Mouse (Mus musculus) myocyte (in vitro differentiated cells): ENCODE measurements at regions not wholly inside any gene's neighbourhood (a gene's known extent, or its start where the extent isn't known, plus 50 kb on each side); places are given as distances from the start of the nearest gene placed in this dataset.
A peak's percentile ranks its signal among the peaks of the same experiment; 100 is the strongest.

ENCODE experiments used
- H3K27me3 ChIP-seq: one replicate; pipeline ENCODE4 v1.6.1; 2011; ENCODE audit not compliant: control insufficient read depth, insufficient read depth, insufficient read length
- H3K36me3 ChIP-seq: one replicate; pipeline ENCODE4 v1.6.1; 2011; ENCODE audit not compliant: control insufficient read depth, insufficient read depth
- H3K4me2 ChIP-seq: one replicate; pipeline ENCODE4 v1.6.1; 2011; ENCODE audit warnings: low read depth, control low read depth
- H3K4me3 ChIP-seq: one replicate; pipeline ENCODE4 v1.5.1; 2011; ENCODE audit warnings: mild to moderate bottlenecking, control low read depth, moderate library complexity
- H3K79me2 ChIP-seq: one replicate; pipeline ENCODE4 v1.6.1; 2011; ENCODE audit not compliant: control insufficient read depth, insufficient read depth
- H3ac ChIP-seq: one replicate; pipeline ENCODE4 v1.6.1; 2011; ENCODE audit not compliant: control insufficient read depth, insufficient read length
- CEBPB ChIP-seq: IDR thresholded peaks from 2 replicates; pipeline ENCODE4 v1.6.1; 2011; ENCODE audit warnings: mild to moderate bottlenecking, moderate library complexity; ENCODE audit not compliant: poor library complexity, insufficient read depth, severe bottlenecking
- E2F4 ChIP-seq: IDR thresholded peaks from one replicate; pipeline ENCODE4 v1.6.1; 2011; ENCODE audit warnings: mild to moderate bottlenecking, control low read depth, moderate library complexity; ENCODE audit not compliant: insufficient read depth
- MAX ChIP-seq: IDR thresholded peaks from one replicate; pipeline ENCODE4 v1.6.1; 2011; ENCODE audit warnings: low read depth, mild to moderate bottlenecking, control low read depth
- MYOD1 ChIP-seq, 3 experiments: IDR thresholded peaks; one replicate each; pipeline ENCODE4 v1.6.1; 2011; ENCODE audit warnings: control low read depth in 2 of 3, low read depth in 2 of 3, mild to moderate bottlenecking in 2 of 3, moderate library complexity in 1 of 3; ENCODE audit not compliant: insufficient read length in 2 of 3, control insufficient read depth in 1 of 3
- MYOG ChIP-seq, 3 experiments: IDR thresholded peaks; one replicate each; pipeline ENCODE4 v1.6.1; 2011; ENCODE audit warnings: control low read depth in 2 of 3, low read depth in 2 of 3, mild to moderate bottlenecking in 2 of 3; ENCODE audit not compliant: insufficient read length in 2 of 3, control insufficient read depth in 1 of 3, insufficient read depth in 1 of 3
- POLR2A ChIP-seq: IDR thresholded peaks from one replicate; pipeline ENCODE4 v1.6.1; 2011; ENCODE audit warnings: low read depth, mild to moderate bottlenecking, control low read depth, moderate library complexity; ENCODE audit not compliant: insufficient read length
- POLR2AphosphoS2 ChIP-seq: IDR thresholded peaks from one replicate; pipeline ENCODE4 v1.6.1; 2011; ENCODE audit warnings: low read depth, control low read depth; ENCODE audit not compliant: insufficient read length
- REST ChIP-seq: IDR thresholded peaks from one replicate; pipeline ENCODE4 v1.6.1; 2011; ENCODE audit warnings: mild to moderate bottlenecking, control low read depth, moderate library complexity; ENCODE audit not compliant: insufficient read depth, insufficient read length
- SRF ChIP-seq: IDR thresholded peaks from one replicate; pipeline ENCODE4 v1.6.1; 2011; ENCODE audit warnings: low read depth; ENCODE audit not compliant: control insufficient read depth, insufficient read length
- TCF12 ChIP-seq: IDR thresholded peaks from one replicate; pipeline ENCODE4 v1.6.1; 2011; ENCODE audit warnings: mild to moderate bottlenecking, control low read depth; ENCODE audit not compliant: poor library complexity, insufficient read depth, severe bottlenecking
- TCF3 ChIP-seq: IDR thresholded peaks from one replicate; pipeline ENCODE4 v1.6.1; 2011; ENCODE audit warnings: low read depth, control low read depth; ENCODE audit not compliant: insufficient read length
- USF1 ChIP-seq: IDR thresholded peaks from one replicate; pipeline ENCODE4 v1.6.1; 2011; ENCODE audit warnings: low read depth, mild to moderate bottlenecking, control low read depth, moderate library complexity

- Histone ChIP-seq H3K4me2 (no peak overlapping the region), H3K4me3 (no peak overlapping the region), H3K79me2 (no peaks in the 10 kb centered on the region), H3ac (no peak overlapping the region), H3K27me3 (no peaks in the 10 kb centered on the region), H3K36me3 (no peaks in the 10 kb centered on the region)
- no peak for TF ChIP-seq MYOD1 (IDR thresholded peaks at IDR 0.05; ENCODE audit: control insufficient read depth in 1 of 3, insufficient read length in 2 of 3, low read depth in 2 of 3)
- TF ChIP-seq TCF12: no peak
- no peak for TF ChIP-seq CEBPB
- TF ChIP-seq SRF: no peak
- no peak for TF ChIP-seq POLR2A
- no peak for TF ChIP-seq E2F4
- no peak for TF ChIP-seq MYOG (IDR thresholded peaks at IDR 0.05; ENCODE audit: control insufficient read depth in 1 of 3, insufficient read depth in 1 of 3, insufficient read length in 2 of 3, low read depth in 2 of 3)
- TF ChIP-seq MAX: no peak
- no peak for TF ChIP-seq TCF3
- TF ChIP-seq REST: no peak
- TF ChIP-seq POLR2AphosphoS2: no peak
- TF ChIP-seq USF1: no peak
Measured at GRCm38 (mm10) chr3:103445852-103446251, 129.2 kb upstream of the Syt6 start.

- H3K4me3 ChIP-seq: no peak overlapping the region
- no peaks in the 10 kb centered on the region for H3K79me2 ChIP-seq
- no peaks in the 10 kb centered on the region for H3K36me3 ChIP-seq
- no peak for TF ChIP-seq POLR2A
- TF ChIP-seq MYOD1 (IDR thresholded peaks at IDR 0.05; ENCODE audit: control insufficient read depth in 1 of 3, insufficient read length in 2 of 3, low read depth in 2 of 3): no peak
- TF ChIP-seq MAX: no peak
- no peak for TF ChIP-seq SRF
- no peak for TF ChIP-seq E2F4
- TF ChIP-seq POLR2AphosphoS2: no peak
- no peak for TF ChIP-seq USF1
- no peak for TF ChIP-seq CEBPB
- no peak for TF ChIP-seq MYOG (IDR thresholded peaks at IDR 0.05; ENCODE audit: control insufficient read depth in 1 of 3, insufficient read depth in 1 of 3, insufficient read length in 2 of 3, low read depth in 2 of 3)
- TF ChIP-seq REST: no peak
- TF ChIP-seq TCF12: no peak
- no peak for TF ChIP-seq TCF3
- no peak overlapping the region for H3K4me2 ChIP-seq
- no peaks in the 10 kb centered on the region for H3K27me3 ChIP-seq
- H3ac ChIP-seq: no peak overlapping the region
Measured at GRCm38 (mm10) chr3:103449851-103450250, 125.2 kb upstream of the Syt6 start.

- Histone ChIP-seq H3ac (no peak overlapping the region), H3K4me2 (no peak overlapping the region), H3K4me3 (no peak overlapping the region), H3K79me2 (no peaks in the 10 kb centered on the region), H3K36me3 (no peaks in the 10 kb centered on the region), H3K27me3 (no peaks in the 10 kb centered on the region)
- TF ChIP-seq REST (no peak), E2F4 (no peak), POLR2A (no peak), TCF12 (no peak), TCF3 (no peak), MAX (no peak), SRF (no peak), MYOG (IDR thresholded peaks at IDR 0.05; ENCODE audit: control insufficient read depth in 1 of 3, insufficient read depth in 1 of 3, insufficient read length in 2 of 3, low read depth in 2 of 3) (no peak)
Measured at GRCm38 (mm10) chr3:103451971-103452370, 123.1 kb upstream of the Syt6 start.

GRCm38 (mm10) chr3:103463760-103464159, 111.3 kb upstream of the Syt6 start:
- Histone ChIP-seq H3ac (no peak overlapping the region), H3K79me2 (no peaks in the 10 kb centered on the region), H3K4me3 (no peak overlapping the region), H3K36me3 (no peaks in the 10 kb centered on the region), H3K27me3 (no peaks in the 10 kb centered on the region), H3K4me2 (no peak overlapping the region)
- no peak for TF ChIP-seq MYOD1 (IDR thresholded peaks at IDR 0.05; ENCODE audit: control insufficient read depth in 1 of 3, insufficient read length in 2 of 3, low read depth in 2 of 3)
- TF ChIP-seq POLR2AphosphoS2: no peak
- TF ChIP-seq CEBPB: 0 out of 2 replicates have a peak, but pooled peaks have one; percentile 3
- no peak for TF ChIP-seq MAX
- no peak for TF ChIP-seq POLR2A

GRCm38 (mm10) chr3:103464181-103464580, 110.8 kb upstream of the Syt6 start:
- no peaks in the 10 kb centered on the region for H3K36me3 ChIP-seq
- no peak for TF ChIP-seq CEBPB
- no peak for TF ChIP-seq USF1
- TF ChIP-seq MYOD1 (IDR thresholded peaks at IDR 0.05; ENCODE audit: control insufficient read depth in 1 of 3, insufficient read length in 2 of 3, low read depth in 2 of 3): no peak
- no peak for TF ChIP-seq MAX
- TF ChIP-seq TCF3: no peak
- no peak for TF ChIP-seq SRF
- no peak for TF ChIP-seq MYOG (IDR thresholded peaks at IDR 0.05; ENCODE audit: control insufficient read depth in 1 of 3, insufficient read depth in 1 of 3, insufficient read length in 2 of 3, low read depth in 2 of 3)
- TF ChIP-seq TCF12: no peak
- H3ac ChIP-seq: no peak overlapping the region
- no peak overlapping the region for H3K4me3 ChIP-seq
- no peaks in the 10 kb centered on the region for H3K27me3 ChIP-seq
- H3K79me2 ChIP-seq: no peaks in the 10 kb centered on the region
- H3K4me2 ChIP-seq: no peak overlapping the region
